Mouse (Mus musculus): ENCODE results near the gene Polr2j. TPM values are rescaled to one million over a fixed set of nuclear protein-coding genes. Genes with fewer than 3 reads are reported as not detected.

The Polr2j gene
- polyA plus RNA-seq, 1 experiment from 2014 or later = 186 TPM

GRCm38 (mm10) chr5:136170512-136171362, 54.3 kb downstream of the Polr2j start, which contains the start of gene Orai2:
Orai2 (minus strand) TSS chr5:136170713.
- Histone ChIP-seq H3K4me1 (peaks cover 44% of the 10 kb centered on the region), H3K4me2 (peak within 1 kb of the TSS; percentile 96), H3K4me3 (peak within 1 kb of the TSS; percentile 69), H3K9ac (peak within 1 kb of the TSS; percentile 76), H3K27ac (peak within 1 kb of the TSS; percentile 73), H3K36me3 (peaks cover 13% of the 10 kb centered on the region), H3K9me3 (replicated peaks) (peaks cover 6% of the 10 kb centered on the region; the same call in 1 of the 2 replicates), H3K27me3 (replicated peaks) (no peaks in the 10 kb centered on the region)
- WGBS (ENCODE audit: insufficient replicate concordance) = 3% methylated on average over 48 of the region's 49 CpGs
- ATAC-seq = peak; percentile 79

DNA sequence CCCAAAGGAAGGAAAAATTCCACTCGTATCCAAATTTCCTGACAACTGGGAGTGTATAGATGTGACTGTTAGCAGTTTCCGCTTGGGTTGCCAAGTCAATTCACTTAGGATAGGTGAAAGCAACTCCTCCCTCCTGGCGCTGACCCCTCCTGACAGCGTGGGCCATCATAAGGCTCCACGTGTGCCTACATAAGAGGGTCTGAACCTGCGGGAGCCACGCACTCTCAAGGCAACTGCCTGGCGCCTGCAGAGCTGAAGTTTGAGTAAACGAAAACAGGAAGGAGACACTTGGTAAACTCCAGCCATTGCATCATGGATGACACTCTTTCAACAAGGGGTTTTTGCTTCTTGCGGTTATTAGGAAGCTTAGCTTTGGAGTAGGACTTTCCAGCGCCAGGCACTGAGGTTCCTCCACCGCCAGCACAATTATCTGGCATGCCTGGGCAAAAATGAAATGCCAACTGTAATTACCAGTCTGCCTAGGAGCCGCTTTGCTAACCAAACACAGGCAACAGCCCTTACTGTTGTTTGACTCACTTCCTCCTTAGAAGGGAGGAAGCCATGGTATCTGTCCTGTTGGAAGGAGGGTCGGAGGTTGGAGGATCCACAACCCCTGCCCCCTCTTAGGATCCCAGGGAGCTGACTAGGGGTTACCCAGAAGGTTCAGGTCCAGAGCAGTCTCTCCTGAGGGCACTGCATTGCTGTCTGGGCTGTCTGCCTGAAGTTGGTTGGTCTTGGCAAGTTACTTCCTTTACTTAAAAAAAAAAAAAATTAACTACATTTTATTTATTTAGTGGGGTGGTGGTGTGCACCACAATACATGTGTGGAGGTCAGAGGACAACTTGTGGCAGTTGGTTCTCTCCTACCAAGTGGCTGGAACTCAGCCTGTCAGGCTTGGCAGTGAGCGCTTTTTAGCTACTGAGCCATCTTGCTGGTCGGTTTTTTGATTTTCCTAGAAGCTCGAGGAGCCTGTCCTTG, 55.2 kb downstream of the Polr2j start:
- H3K9ac ChIP-seq = peak overlapping the region; percentile 76

More for the DNA sequence above, 55.2 kb downstream of the Polr2j start:
- Histone ChIP-seq H3K4me3 (peak overlapping the region; percentile 69), H3K4me1 (peaks cover 44% of the 10 kb centered on the region), H3K4me2 (peak overlapping the region; percentile 96), H3K9me3 (replicated peaks) (peaks cover 6% of the 10 kb centered on the region; the same call in 1 of the 2 replicates), H3K27ac (peak overlapping the region; percentile 73), H3K36me3 (peaks cover 13% of the 10 kb centered on the region), H3K27me3 (replicated peaks) (no peaks in the 10 kb centered on the region)
- peak; percentile 22 for ATAC-seq
- WGBS (ENCODE audit: insufficient replicate concordance) = 19% methylated on average over 17 of the region's 17 CpGs

Small RNA genes within 50 kb of the gene (microRNA-seq; reads per million reads assigned to microRNA genes)
- gene Mir7035 = not detected

Other genes starting within 250 kb of the Polr2j start
- gene Hspb1, start 228.7 kb upstream of the Polr2j start, polyA plus RNA-seq (2016; fragmentation: Nextera tagmentation; extraction: Ambion mirVana) = 7.4 TPM in 2 replicates
- 121 and 128 TPM in 2 replicates for gene Ywhag, start 182.0 kb upstream of the Polr2j start, polyA plus RNA-seq (2016; fragmentation: Nextera tagmentation; extraction: Ambion mirVana)
- gene Ssc4d, start 142.1 kb upstream of the Polr2j start, polyA plus RNA-seq (2016; fragmentation: Nextera tagmentation; extraction: Ambion mirVana) = 2.0 TPM in 2 replicates
- not detected in 2 replicates for gene Zp3, start 136.5 kb upstream of the Polr2j start, polyA plus RNA-seq (2016; fragmentation: Nextera tagmentation; extraction: Ambion mirVana)
- gene Dtx2, start 121.8 kb upstream of the Polr2j start, polyA plus RNA-seq (2016; fragmentation: Nextera tagmentation; extraction: Ambion mirVana) = 11.3 and 12.5 TPM in 2 replicates
- gene Upk3b, start 78.1 kb upstream of the Polr2j start, polyA plus RNA-seq (2016; fragmentation: Nextera tagmentation; extraction: Ambion mirVana) = 6.9 TPM in 2 replicates
- gene Upk3bl, start 62.1 kb upstream of the Polr2j start, polyA plus RNA-seq (2016; fragmentation: Nextera tagmentation; extraction: Ambion mirVana) = 0.13 and 0.14 TPM in 2 replicates
- 1.5 and 1.6 TPM in 2 replicates for gene Rasa4, start 32.7 kb upstream of the Polr2j start, polyA plus RNA-seq (2016; fragmentation: Nextera tagmentation; extraction: Ambion mirVana)
- gene Lrwd1, start 19.4 kb downstream of the Polr2j start, polyA plus RNA-seq (2016; fragmentation: Nextera tagmentation; extraction: Ambion mirVana) = 53.4 and 54.5 TPM in 2 replicates
- 17.0 and 18.8 TPM in 2 replicates for gene Alkbh4, start 19.5 kb downstream of the Polr2j start, polyA plus RNA-seq (2016; fragmentation: Nextera tagmentation; extraction: Ambion mirVana)
- gene Orai2, start 54.1 kb downstream of the Polr2j start, polyA plus RNA-seq (2016; fragmentation: Nextera tagmentation; extraction: Ambion mirVana) = 4.4 and 6.7 TPM in 2 replicates
- gene Prkrip1, start 82.3 kb downstream of the Polr2j start, polyA plus RNA-seq (2016; fragmentation: Nextera tagmentation; extraction: Ambion mirVana) = 36.3 and 41.3 TPM in 2 replicates
- gene Sh2b2, start 129.9 kb downstream of the Polr2j start, polyA plus RNA-seq (2016; fragmentation: Nextera tagmentation; extraction: Ambion mirVana) = 2.6 and 3.1 TPM in 2 replicates